Mouse (Mus musculus): ENCODE data around the gene Padi3. TPM values are rescaled to one million over a fixed set of nuclear protein-coding genes. Genes with fewer than 3 reads are reported as not detected.

The Padi3 gene
- 0.01 and 0.05 TPM in 2 replicates for polyA plus RNA-seq (2012; rRNA removed)

DNA sequence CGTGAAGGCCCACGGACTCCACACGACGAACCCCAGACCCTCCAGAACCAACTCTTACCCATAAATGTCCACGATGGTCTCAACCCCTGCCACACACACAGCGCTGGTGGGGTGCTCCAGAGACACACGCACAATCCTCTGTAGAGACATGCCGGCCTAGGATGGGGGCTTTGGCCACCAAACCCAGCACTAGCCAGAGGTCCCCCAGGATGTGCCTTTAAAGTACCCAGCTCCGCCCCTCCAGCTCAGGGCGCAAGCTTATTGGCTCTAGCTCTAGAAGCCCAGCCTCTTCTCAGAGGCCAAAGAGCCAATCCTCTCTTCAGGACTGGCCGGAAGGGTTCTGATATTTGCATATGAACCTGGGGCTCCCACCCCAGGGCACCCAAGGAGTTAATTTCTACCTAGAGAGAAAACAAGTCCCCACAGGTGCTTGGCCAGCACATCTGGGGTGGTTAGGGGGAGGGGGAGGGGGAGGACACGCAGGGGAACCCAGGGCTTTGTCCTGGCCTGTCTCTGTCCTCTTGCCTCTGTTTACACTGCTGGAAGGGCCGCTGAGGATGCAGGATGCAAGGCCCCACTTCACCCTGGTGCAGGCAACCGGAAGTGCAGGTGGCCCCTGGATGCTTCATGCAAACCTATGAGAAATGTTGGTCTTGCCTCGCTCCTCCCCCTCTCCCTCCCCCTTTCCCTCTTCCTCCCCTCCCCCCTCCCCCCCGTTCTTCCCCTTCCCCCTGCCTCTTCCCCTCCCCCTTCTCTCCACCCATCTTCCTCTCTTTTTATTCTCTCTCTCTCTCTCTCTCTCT is at the start of gene Padi3:
Gene Padi3 (minus strand): TSS at position 191 of the 803 bp plus-strand sequence.
- no peak for DNase-seq (ENCODE audit: low read depth)
- TF ChIP-seq CTCF (IDR thresholded peaks at IDR 0.05; ENCODE audit: borderline replicate concordance, extremely low read depth, insufficient read depth, insufficient read length) = no peak
- no peak for TF ChIP-seq POLR2A (IDR thresholded peaks at IDR 0.05; ENCODE audit: borderline replicate concordance, extremely low read depth, insufficient read depth, insufficient read length, poor library complexity, severe bottlenecking)

DNA sequence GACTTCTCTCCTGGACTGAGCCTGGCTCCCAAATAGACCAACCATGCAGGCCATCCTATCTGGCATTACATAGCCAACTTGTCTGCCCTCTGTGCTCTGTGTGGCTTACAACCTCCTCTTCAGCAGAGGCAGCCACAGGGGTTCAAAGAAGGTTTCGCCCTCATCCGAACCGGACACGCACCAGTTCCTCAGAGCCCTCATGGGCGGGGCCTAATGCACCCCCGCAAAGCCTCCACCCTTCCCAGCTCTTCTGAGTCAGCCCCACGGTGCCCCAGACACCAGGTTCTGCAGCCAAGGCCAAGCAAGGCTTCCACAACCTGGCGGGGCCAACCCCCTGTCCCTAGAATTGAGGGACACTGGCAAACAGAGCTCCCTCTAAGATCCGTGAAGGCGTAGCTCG is 48.8 kb upstream of the Padi3 start:
- no peak for TF ChIP-seq POLR2A (IDR thresholded peaks at IDR 0.05; ENCODE audit: borderline replicate concordance, extremely low read depth, insufficient read depth, insufficient read length, poor library complexity, severe bottlenecking)
- TF ChIP-seq CTCF (IDR thresholded peaks at IDR 0.05; ENCODE audit: borderline replicate concordance, extremely low read depth, insufficient read depth, insufficient read length) = no peak
- no peak for DNase-seq (ENCODE audit: low read depth)

DNA sequence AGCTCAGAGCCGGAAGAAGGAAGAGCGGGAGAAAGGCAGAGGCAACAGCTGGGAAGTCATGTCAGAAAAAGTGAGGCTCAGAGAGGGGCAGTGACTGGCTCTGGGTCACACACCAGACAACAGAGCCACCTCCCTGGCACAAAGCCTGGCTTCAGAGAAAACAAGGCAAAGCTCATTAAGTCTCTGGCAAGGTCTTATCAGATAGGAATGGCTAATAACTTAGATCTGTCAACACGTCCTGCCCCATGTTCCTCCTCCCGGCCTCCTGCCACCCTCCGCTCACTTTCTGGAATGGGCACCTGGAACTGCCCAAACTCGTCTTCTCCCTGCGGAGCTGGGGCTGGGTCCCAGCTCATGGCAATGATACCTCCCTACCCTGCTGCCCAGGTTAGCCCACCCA is 47.4 kb upstream of the Padi3 start:
- DNase-seq (ENCODE audit: low read depth) = no peak
- TF ChIP-seq CTCF (IDR thresholded peaks at IDR 0.05; ENCODE audit: borderline replicate concordance, extremely low read depth, insufficient read depth, insufficient read length) (no peak), POLR2A (IDR thresholded peaks at IDR 0.05; ENCODE audit: borderline replicate concordance, extremely low read depth, insufficient read depth, insufficient read length, poor library complexity, severe bottlenecking) (no peak)

DNA sequence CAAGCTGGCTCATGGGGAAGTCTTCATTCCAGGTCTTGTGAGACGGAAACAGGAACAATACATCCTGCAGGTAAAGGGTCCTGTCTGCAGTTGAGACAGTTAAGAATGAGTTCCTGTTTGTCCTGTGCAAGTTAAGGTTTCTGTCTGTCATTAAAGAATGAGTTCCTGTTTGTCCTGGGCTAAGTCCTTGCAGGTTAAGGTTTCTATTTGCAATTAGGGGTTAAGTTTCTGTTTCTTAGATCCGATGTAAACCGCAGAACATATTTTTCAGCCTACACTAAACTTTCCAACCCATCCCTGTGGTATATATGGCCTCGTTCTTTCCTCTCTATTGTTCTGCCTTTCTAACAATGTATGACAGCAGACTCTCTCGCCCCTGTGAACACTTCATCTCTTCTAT is 46.6 kb upstream of the Padi3 start:
- TF ChIP-seq CTCF (IDR thresholded peaks at IDR 0.05; ENCODE audit: borderline replicate concordance, extremely low read depth, insufficient read depth, insufficient read length) (no peak), POLR2A (IDR thresholded peaks at IDR 0.05; ENCODE audit: borderline replicate concordance, extremely low read depth, insufficient read depth, insufficient read length, poor library complexity, severe bottlenecking) (no peak)
- DNase-seq (ENCODE audit: low read depth) = no peak

DNA sequence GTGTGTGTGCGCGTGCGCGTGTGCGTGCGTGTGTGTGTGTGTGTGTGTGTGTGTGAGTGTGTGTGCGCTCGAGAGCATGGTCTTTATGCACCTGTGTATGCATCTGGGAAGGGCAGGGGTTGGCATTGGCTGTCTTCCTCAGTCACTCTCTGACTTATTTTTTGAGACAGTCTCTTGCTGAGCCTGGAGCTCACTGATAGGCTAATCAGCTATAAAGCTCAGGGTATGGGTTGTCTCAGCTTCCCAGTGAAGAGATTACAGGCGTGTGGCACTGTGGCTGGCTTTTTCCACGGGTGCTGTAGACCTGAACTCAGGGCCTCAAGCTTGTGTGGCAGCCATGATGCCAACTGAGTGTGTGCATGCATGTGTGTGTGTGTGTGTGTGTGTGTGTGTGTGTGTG is 44.7 kb upstream of the Padi3 start:
- TF ChIP-seq CTCF (IDR thresholded peaks at IDR 0.05; ENCODE audit: borderline replicate concordance, extremely low read depth, insufficient read depth, insufficient read length) (no peak), POLR2A (IDR thresholded peaks at IDR 0.05; ENCODE audit: borderline replicate concordance, extremely low read depth, insufficient read depth, insufficient read length, poor library complexity, severe bottlenecking) (no peak)

DNA sequence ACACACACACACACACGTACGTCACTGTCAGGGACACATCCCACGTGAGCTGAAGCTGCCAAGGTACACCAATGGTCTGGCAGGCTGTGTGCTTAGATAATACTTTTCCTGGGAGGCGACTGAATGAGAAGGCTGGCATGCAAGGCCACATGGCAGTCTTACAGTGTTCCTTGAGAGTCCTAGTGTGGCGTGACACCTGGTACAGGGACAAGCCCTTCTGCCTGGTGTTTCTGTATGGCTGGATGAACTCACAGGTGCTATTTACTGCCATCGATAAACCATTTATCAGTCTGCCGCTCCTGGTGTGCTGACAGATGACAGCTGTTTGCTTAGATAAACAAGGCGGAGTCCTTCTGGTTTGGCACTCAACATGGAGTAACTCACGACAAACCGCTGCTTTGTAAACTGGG is 44.0 kb upstream of the Padi3 start:
- peak; percentile 25 for DNase-seq (ENCODE audit: low read depth)
- TF ChIP-seq POLR2A (IDR thresholded peaks at IDR 0.05; ENCODE audit: borderline replicate concordance, extremely low read depth, insufficient read depth, insufficient read length, poor library complexity, severe bottlenecking) = no peak
- no peak for TF ChIP-seq CTCF (IDR thresholded peaks at IDR 0.05; ENCODE audit: borderline replicate concordance, extremely low read depth, insufficient read depth, insufficient read length)

More for the DNA sequence above, 44.7 kb upstream of the Padi3 start:
- DNase-seq (ENCODE audit: low read depth) = no peak

DNA sequence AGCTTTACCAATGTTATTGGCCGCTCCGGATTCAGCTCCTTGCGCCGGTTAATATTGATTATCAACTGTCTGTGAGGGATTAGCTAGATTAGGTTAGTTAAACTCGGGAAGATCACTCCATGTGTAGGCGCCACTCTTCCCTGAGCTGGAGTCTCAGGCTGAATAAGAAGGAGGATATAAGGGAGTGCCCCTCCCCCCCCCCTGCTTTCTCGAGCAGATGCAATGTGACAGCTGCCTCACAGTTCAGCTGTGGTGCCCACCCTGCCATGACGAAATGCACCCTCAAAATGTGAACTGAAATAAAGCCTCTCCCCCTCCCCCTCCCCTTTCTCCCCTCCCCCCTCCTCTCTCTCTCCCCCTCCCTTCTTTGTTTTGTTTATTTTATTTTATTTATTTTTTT is 43.2 kb upstream of the Padi3 start:
- DNase-seq (ENCODE audit: low read depth) = peak; percentile 53
- no peak for TF ChIP-seq CTCF (IDR thresholded peaks at IDR 0.05; ENCODE audit: borderline replicate concordance, extremely low read depth, insufficient read depth, insufficient read length)
- TF ChIP-seq POLR2A (IDR thresholded peaks at IDR 0.05; ENCODE audit: borderline replicate concordance, extremely low read depth, insufficient read depth, insufficient read length, poor library complexity, severe bottlenecking) = no peak

DNA sequence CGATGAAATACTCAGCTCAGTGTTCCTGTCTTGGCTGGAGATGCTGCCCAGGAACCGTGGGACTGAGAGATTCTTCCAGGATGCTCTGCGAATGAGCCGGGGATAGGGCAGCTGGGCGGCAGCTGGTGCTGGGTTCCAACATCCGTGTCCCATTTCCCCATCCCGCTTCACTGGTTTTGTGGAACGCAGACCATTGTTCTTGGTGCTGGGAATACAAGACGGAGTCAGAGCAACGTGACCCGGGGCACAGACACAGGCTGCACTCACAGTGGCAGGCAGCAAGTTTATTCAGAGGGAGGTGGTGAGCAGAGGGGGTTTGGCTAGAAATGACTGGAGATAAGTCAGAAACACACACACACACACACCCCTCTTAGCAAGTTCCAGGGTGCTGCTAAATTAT is 38.9 kb upstream of the Padi3 start:
- TF ChIP-seq POLR2A (IDR thresholded peaks at IDR 0.05; ENCODE audit: borderline replicate concordance, extremely low read depth, insufficient read depth, insufficient read length, poor library complexity, severe bottlenecking) (no peak), CTCF (IDR thresholded peaks at IDR 0.05; ENCODE audit: borderline replicate concordance, extremely low read depth, insufficient read depth, insufficient read length) (no peak)
- peak; percentile 27 for DNase-seq (ENCODE audit: low read depth)

DNA sequence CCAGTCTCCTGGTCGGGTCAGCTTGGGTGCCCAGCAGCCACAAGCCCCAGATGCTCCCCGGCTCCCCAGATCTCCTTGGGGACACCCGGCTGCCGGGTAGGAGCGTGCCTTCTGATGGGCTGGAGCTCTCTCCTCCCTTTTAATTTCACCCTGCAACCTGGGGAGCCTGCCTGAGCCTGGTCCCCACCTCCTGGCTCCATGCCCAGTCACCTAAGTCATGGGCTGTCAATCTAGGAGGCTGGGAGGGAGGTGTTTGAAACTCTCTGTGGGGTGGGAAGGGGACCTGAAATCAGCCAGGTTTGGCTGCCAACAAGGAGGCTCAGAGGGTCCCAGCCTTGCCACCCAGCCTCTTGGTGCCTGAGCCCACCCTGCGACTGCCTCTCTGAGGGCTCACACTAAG is 35.2 kb upstream of the Padi3 start, which contains the start of gene Padi1:
Gene Padi1 (minus strand): TSS at position 113 of the 400 bp plus-strand sequence.
- peak; percentile 22 for DNase-seq (ENCODE audit: low read depth)
- TF ChIP-seq CTCF (IDR thresholded peaks at IDR 0.05; ENCODE audit: borderline replicate concordance, extremely low read depth, insufficient read depth, insufficient read length) (no peak), POLR2A (IDR thresholded peaks at IDR 0.05; ENCODE audit: borderline replicate concordance, extremely low read depth, insufficient read depth, insufficient read length, poor library complexity, severe bottlenecking) (no peak)

DNA sequence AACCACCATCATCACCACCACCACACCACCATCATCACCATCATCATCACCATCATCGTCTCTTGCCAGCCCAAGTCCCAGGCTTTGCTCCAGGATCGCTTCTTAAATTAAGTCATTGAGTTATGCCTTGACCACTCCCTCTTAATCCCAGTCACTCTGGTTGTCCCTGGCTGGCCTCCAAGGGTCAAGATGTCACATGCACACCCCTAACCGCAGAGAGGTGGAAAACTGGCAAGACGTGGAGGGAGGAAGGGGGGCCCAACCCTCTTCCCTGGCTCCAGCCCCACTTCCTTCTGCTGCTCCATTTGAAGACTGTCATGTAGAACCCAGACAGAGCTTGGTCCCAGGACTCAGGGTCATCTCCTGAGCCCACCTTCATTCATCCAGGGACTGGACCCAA is 34.5 kb upstream of the Padi3 start:
- DNase-seq (ENCODE audit: low read depth) = no peak
- no peak for TF ChIP-seq CTCF (IDR thresholded peaks at IDR 0.05; ENCODE audit: borderline replicate concordance, extremely low read depth, insufficient read depth, insufficient read length)
- no peak for TF ChIP-seq POLR2A (IDR thresholded peaks at IDR 0.05; ENCODE audit: borderline replicate concordance, extremely low read depth, insufficient read depth, insufficient read length, poor library complexity, severe bottlenecking)

DNA sequence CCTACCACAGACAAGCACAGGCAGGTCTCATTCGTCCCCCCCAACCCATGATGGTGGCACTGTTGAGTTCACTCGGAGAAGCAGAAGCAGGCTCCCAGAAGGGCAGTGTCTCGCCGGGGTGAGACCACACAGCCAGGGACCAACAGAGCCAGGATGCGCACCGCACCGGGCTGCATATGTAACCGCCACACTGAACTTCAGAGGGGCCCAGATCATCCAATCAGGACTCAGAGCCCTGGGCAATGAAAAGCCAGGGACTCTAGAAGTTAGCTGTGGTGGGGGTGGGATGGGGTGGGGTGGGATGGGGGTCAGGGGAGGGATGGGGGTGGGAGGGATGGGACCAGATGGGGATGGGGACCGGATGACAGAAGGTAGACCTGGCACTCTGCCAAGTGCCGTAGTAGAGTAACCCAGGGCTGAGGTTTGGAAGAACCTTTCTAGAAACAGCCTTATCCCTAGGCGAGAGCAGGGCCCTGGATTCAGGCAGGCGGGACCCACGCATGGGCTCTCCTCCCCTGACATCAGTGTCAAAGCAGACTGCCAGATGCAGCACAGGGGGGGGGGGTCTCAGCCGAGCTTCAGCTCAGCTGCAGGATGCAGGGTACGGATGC is 33.3 kb upstream of the Padi3 start:
- no peak for TF ChIP-seq POLR2A (IDR thresholded peaks at IDR 0.05; ENCODE audit: borderline replicate concordance, extremely low read depth, insufficient read depth, insufficient read length, poor library complexity, severe bottlenecking)
- TF ChIP-seq CTCF (IDR thresholded peaks at IDR 0.05; ENCODE audit: borderline replicate concordance, extremely low read depth, insufficient read depth, insufficient read length) = no peak
- DNase-seq (ENCODE audit: low read depth) = peak; percentile 24

Measured in brain, embryonic 14.5 days (tissue).